Mouse (Mus musculus) kidney, embryonic 14.5 days (tissue): Measurements from ENCODE around the gene Traf3ip2. TPM values are rescaled to one million over a fixed set of nuclear protein-coding genes. Genes with fewer than 3 reads are reported as not detected.

Experiments used
- ATAC-seq: fragments of 200-750 bp; cut with Nextera tagmentation; 2 replicates; pipeline ENCODE4 v1.8.0; 2017; ENCODE audit warnings: moderate number of reproducible peaks, mild to moderate bottlenecking, moderate TSS enrichment, moderate library complexity; ENCODE audit not compliant: low FRiP score, low TSS enrichment
- H3K27ac ChIP-seq: fragments of 300-500 bp; sonication (generic); 2 replicates; pipeline ENCODE4 v1.5.1; 2014; ENCODE audit warnings: low read depth, mild to moderate bottlenecking, low read length, moderate library complexity, mixed read lengths
- H3K27me3 ChIP-seq: fragments of 300-500 bp; sonication (generic); 2 replicates; pipeline ENCODE4 v1.6.1; 2014; ENCODE audit warnings: mild to moderate bottlenecking, low read length; ENCODE audit not compliant: control insufficient read depth, insufficient read depth
- H3K36me3 ChIP-seq: fragments of 300-500 bp; sonication (generic); 2 replicates; pipeline ENCODE4 v1.6.1; 2014; ENCODE audit warnings: low read length, mixed read lengths; ENCODE audit not compliant: control insufficient read depth, insufficient read depth
- H3K4me1 ChIP-seq: fragments of 300-500 bp; sonication (generic); 2 replicates; pipeline ENCODE4 v1.6.1; 2014; ENCODE audit warnings: low read length, mixed read lengths; ENCODE audit not compliant: control insufficient read depth, insufficient read depth
- H3K4me2 ChIP-seq: fragments of 300-500 bp; sonication (generic); replicated peaks from 2 replicates; pipeline ENCODE4 v1.6.1; 2014; ENCODE audit warnings: low read depth, mild to moderate bottlenecking, low read length
- H3K4me3 ChIP-seq: fragments of 300-500 bp; sonication (generic); 2 replicates; pipeline ENCODE4 v1.5.1; 2014; ENCODE audit warnings: mild to moderate bottlenecking, low read length
- H3K9ac ChIP-seq: fragments of 300-500 bp; sonication (generic); 2 replicates; pipeline ENCODE4 v1.6.1; 2014; ENCODE audit warnings: low read depth, mild to moderate bottlenecking, low read length, moderate library complexity
- H3K9me3 ChIP-seq: fragments of 300-500 bp; sonication (generic); 2 replicates; pipeline ENCODE4 v1.6.1; 2016; ENCODE audit warnings: low read length; ENCODE audit not compliant: control insufficient read depth
- WGBS: fragments of 180-500 bp; shearing (Covaris S2); extraction: QIAGEN DNeasy Blood & Tissue Kit; methylation state at CpG from one replicate; pipeline ENCODE4 v1.1.7; 2014; 5-methylcytosine and 5-hydroxymethylcytosine counted together
- polyA plus RNA-seq: library from polyadenylated mRNA; unstranded; fragments of >200 nt; fragmentation: Nextera tagmentation; extraction: Ambion mirVana; gene quantifications from 2 replicates; pipeline ENCODE4 v1.2.1, GENCODE M21; 2014

Gene Traf3ip2
- polyA plus RNA-seq, 1 experiment from 2014 or later: 19.6 TPM

DNA sequence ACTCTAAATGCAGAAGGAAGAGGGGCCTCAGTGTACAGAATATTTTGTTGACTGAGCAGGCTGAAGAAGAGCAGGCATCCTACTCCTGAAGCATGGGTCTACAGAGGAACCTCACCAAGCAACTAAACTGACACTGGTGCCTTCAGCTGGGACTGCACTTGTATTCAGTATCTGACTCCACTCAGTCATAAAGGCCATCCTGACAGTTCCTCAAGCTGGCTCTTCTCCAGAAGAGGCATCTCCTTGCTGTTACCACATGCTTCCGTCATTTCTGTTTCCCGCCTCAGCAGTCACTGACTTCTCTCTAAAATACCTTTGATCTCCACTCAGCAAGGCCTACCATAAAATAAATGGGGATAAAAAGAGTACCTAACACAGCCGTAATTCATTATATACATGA lies 75.1 kb downstream of the Traf3ip2 start:
- Histone ChIP-seq H3K4me1 (0 out of 2 replicates have a peak, but pooled peaks cover 7% of the 10 kb centered on the region), H3K9me3 (no peaks in the 10 kb centered on the region), H3K9ac (no peak overlapping the region), H3K27ac (no peak overlapping the region), H3K36me3 (no peaks in the 10 kb centered on the region), H3K4me3 (no peak overlapping the region), H3K4me2 (no peak overlapping the region), H3K27me3 (no peaks in the 10 kb centered on the region)
- 58% methylated on average over 3 of the region's 3 CpGs for WGBS
- no peak for ATAC-seq

DNA sequence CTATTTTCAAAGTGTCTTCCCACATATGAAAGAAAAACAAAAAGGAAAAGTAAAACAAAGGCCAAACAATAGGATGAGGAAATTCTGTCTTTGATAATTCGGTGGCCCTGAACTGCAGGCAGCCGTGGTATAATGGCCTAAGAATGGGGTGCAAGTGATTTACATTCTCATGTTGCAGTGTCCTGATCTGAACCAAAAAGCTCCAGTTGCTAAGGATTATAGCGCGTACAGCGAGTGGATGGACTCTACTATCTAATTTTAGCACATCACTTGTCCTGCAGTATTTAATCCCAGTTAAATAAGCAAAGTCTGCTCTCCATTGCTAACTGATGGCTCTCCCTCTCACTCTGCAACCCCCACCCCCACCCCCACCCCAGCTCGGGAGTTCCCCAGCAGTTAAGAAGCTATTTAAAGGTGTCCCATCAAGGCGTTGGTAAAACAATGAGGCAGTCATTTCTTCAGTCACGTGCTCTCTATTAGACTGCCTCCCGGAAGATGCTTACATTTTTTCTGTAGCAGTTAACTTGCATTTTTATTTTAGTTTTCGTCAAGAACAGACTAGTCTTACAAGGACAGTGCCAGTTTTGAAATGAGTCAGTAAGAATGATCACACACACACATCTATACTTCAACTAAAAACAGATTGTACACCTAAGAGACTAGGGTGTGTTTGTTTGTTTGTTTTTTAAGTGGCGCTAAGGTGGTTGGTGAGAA lies 78.8 kb downstream of the Traf3ip2 start:
- H3K27me3 ChIP-seq: no peaks in the 10 kb centered on the region
- ATAC-seq: no peak
- no peak overlapping the region for H3K4me2 ChIP-seq
- H3K9me3 ChIP-seq: no peaks in the 10 kb centered on the region
- H3K27ac ChIP-seq: no peak overlapping the region
- no peaks in the 10 kb centered on the region for H3K36me3 ChIP-seq
- no peak overlapping the region for H3K9ac ChIP-seq
- WGBS: 49% methylated on average over 11 of the region's 11 CpGs
- no peak overlapping the region for H3K4me3 ChIP-seq
- no peaks in the 10 kb centered on the region for H3K4me1 ChIP-seq

DNA sequence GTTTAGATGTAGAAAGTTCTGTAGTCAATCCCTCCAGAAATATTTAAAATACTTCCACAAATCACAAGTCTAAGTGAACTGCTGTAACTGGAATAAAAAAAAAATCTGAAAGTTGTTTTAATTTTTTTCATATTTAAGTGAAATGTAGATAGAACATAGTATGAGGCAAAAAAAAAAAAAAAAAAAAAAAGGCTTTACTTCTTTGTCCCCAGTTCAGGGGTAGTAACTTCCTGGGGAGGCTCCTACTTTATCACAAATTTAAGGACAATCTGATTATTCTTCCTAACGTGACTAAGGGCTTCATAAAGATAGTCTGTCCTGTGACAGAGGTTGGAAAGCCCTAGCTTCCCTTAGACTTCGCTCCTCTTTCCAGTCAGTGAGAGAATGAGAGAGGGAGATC lies 79.4 kb downstream of the Traf3ip2 start:
- H3K36me3 ChIP-seq: no peaks in the 10 kb centered on the region
- H3K9me3 ChIP-seq: no peaks in the 10 kb centered on the region
- ATAC-seq: no peak
- WGBS: 79% methylated on average over 2 of the region's 2 CpGs
- H3K27me3 ChIP-seq: no peaks in the 10 kb centered on the region
- no peak overlapping the region for H3K27ac ChIP-seq
- no peak overlapping the region for H3K4me2 ChIP-seq
- H3K9ac ChIP-seq: no peak overlapping the region
- no peaks in the 10 kb centered on the region for H3K4me1 ChIP-seq
- no peak overlapping the region for H3K4me3 ChIP-seq

Other genes with a start within 250 kb of the Traf3ip2 start
- gene Fyn, start 244.1 kb upstream of the Traf3ip2 start, polyA plus RNA-seq: 24.3 and 32.6 TPM in 2 replicates
- 25.0 and 30.2 TPM in 2 replicates for gene Rev3l, start 119.2 kb downstream of the Traf3ip2 start, polyA plus RNA-seq